Mouse (Mus musculus): ENCODE results near the gene Eloa. TPM values are rescaled to one million over a fixed set of nuclear protein-coding genes. Genes with fewer than 3 reads are reported as not detected.

Gene Eloa
- total RNA-seq, 2 experiments from 2014 or later: 30.1 to 32.3 TPM

DNA sequence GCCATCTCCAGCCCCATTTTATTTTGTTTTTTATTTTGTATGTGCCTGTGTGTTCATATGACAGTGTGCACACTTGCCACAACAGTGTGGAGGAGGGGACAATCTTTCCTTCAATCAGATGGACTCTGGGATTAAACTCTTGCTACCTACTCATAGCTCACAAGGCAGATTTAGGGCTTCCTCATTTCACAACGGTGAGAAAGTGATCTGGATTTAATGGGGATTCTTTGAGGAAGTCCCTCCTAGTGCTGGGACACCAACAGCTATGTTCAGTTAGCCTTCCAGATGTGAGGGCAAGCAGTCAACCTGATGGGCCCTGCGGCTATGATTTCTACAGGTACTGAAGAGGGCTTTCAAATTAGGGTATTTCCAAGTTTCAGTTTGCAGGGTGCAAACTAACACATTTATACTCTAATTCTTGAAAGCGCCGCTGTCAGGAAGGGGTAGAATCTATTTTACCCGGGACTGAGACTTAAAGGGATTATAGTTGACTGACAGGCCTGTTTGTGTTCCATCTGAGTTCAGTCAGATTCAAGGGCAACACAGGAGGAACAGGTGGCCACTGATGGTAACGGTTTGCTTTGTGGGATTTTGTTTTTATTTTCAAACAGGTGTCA, 22.3 kb upstream of the Eloa start:
- intact Hi-C loops (cut with DNase I): no loop called here

DNA sequence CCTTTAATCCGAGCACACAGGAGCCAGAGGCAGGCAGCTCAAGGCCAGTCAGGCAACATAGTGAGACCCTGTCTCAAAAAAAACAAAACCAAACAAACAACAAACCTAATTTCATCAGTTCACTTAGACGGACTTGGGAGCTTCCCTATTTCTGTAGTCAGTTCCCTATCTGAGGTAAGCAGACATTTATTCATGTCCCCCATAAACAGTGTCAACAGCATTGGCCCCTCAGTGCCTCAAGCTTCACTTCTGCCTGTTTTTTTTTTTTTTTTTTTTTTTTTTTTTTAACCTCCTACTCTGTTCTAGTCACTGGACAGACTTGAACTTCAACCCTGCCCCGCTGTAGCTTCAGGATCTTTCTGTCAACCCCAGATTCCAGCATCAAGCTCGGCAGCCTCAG, 13.5 kb upstream of the Eloa start:
- intact Hi-C loops (cut with DNase I): no loop called here
- no peak for DNase-seq (ENCODE audit: extremely low spot score in 1 of 2, low spot score in 2 of 2)

More for the DNA sequence above, 22.3 kb upstream of the Eloa start:
- DNase-seq (ENCODE audit: extremely low spot score in 1 of 2, low spot score in 2 of 2): no peak

DNA sequence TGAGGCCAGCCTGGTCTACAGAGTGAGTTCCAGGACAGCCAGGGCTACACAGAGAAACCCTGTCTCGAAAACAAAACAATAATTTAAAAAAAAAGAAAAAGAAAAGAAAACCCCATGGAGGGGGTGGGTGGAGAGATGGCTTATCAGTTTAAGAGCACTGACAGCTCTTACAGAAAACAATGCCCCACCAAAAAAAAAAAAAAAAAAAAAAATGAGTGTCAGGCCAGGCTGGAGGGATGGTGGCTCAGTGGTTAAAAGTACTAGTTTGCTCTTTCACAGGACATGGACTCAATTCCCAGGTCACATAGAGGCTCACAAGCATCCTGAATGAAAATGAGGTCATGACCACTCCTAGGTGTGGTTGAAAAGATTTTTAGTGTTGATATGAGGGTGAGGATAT, 11.7 kb upstream of the Eloa start:
- intact Hi-C loops (cut with DNase I): no loop called here
- no peak for DNase-seq (ENCODE audit: extremely low spot score in 1 of 2, low spot score in 2 of 2)

DNA sequence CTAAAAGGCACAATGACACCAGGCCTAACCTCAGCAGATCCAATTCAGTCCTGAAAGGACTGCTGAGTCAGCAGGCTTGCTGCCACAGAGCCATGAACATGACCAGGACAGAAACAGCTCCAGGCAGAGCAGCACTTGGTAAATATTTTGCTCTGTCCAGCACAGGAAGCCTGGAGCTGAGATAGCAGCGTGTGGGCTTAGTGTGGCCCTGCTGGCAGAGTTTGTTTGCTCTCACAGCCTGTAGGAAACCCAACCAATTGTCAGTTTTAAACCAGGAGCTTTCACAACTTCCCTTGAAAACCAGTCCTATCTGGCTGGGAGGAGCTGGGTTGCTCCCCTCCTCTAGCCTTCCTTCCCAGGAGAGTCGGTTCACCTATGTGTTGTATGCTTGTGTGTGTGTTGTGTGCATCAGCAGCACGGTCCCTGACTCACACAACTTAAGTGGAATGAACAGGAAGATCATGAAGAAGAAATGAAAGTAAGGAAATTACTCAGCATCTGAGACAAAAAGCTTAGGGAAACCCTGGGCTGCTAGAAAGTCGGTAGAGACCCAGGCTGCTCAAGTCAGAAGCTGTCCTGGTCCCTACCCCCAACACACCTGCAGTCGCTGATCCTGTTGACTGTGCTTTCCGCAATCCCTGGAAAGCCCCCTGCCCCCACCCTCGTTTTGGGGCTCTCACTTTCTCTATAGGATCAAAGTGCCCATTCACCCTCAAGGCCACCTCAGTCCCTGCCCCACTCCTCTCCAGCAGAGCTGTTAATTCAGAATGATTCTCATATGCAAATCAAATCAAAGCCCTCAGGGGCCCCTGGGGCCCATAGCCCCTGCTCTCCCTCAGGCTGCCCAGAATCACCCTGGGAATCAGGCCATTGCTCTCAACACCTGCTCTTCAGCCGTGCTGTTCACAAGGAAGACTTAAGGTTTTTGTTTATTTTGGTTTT, 9.7 kb upstream of the Eloa start:
- peak in 1 of 2 experiments; percentile 60 for DNase-seq (ENCODE audit: extremely low spot score in 1 of 2, low spot score in 2 of 2)
- intact Hi-C loops (cut with DNase I): no loop called here

DNA sequence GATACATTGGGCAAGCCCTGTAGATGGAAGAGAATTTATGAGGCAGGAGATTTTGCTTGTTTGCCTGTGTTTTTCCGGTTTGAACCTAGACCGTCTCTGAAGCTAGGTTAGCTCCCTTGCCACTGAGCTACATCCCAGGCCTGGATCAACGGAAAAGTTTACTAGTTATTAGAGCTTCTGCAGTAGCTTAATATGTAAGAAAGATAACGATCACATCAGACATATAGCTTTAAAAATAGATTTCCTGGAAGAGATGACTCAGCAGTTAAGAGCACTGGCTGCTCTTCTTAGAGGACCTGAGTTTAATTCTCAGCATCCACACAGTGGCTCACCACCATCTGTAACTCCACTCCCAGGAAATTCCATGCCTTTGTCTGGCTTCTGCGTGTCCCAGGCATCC, 7.1 kb upstream of the Eloa start:
- intact Hi-C loops (cut with DNase I): no loop called here
- no peak for DNase-seq (ENCODE audit: extremely low spot score in 1 of 2, low spot score in 2 of 2)

DNA sequence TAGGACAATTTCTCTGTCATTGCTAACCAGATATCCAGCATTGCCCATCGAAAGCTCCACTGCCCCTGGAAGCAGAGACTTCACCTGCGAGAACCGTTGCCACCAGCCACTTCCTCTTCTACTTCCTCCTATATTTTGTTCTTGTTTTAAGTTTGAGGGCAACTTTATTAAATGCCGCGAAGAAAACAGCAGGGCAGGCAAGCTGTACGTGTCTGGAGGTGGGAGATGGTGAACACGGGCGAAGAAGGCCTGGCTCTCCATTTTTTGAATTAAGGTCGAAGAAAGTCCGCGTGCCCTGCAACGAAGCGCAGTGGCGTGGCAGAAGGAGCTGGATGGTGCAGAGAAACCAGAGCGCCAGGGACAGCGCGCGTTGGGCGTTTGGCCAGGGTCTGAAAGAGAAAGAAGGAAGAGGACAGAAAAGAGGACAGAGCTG, 6.6 kb upstream of the Eloa start:
- intact Hi-C loops (cut with DNase I): no loop called here
- no peak for DNase-seq (ENCODE audit: extremely low spot score in 1 of 2, low spot score in 2 of 2)

DNA sequence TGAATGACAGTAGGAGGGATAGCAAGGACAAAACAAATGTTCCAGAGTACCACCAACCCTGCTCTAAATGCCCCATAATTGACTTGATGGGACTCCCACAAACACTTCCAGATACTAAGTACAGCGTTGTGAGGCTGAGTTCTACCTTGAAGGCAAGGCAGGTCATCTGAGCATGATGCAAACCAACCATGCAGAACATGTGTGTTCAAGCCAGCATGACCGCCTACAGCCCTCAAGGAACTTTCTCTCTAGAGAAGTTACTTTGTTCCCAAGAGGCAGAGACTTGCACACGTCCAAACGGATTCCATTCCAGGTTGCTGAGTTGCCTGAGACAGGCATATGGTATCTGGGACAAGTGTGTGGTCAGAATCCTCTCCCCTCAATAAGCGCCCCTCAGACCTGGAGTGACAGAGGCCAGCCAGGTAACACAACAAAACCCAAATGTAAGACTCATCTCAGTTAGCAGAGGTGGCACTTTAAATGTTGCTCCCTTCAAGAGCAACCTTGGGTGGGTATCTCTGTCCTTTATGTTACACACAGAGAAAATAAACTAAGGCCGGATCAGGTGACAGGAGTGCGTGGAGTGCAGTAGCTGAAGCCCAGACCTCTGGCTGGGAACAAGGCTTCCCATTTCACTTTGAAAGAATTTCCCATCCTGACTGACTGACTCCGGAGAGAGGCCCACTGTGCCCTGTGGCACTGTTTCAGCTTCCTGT, 6.0 kb upstream of the Eloa start:
- intact Hi-C loops (cut with DNase I): no loop called here
- DNase-seq (ENCODE audit: extremely low spot score in 1 of 2, low spot score in 2 of 2): no peak

DNA sequence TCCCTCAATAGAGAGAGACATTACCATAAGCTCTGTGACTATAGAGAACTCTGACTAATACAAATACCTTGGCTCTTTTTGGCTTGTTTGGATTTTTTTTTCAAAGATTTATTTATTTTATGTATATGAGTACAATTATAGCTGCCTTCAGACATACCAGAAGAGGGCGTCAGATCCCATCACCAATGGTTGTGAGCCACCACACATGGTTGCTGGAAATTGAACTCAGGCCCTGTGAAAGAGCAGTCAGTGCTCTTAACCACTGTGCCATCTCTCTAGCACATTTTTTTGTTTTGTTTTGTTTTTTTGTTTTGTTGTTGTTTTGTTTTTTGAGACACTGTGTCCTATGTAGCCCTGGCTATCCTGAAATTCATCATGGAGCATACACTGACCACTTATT, 3.8 kb upstream of the Eloa start:
- intact Hi-C loops (cut with DNase I): no loop called here
- DNase-seq (ENCODE audit: extremely low spot score in 1 of 2, low spot score in 2 of 2): no peak

DNA sequence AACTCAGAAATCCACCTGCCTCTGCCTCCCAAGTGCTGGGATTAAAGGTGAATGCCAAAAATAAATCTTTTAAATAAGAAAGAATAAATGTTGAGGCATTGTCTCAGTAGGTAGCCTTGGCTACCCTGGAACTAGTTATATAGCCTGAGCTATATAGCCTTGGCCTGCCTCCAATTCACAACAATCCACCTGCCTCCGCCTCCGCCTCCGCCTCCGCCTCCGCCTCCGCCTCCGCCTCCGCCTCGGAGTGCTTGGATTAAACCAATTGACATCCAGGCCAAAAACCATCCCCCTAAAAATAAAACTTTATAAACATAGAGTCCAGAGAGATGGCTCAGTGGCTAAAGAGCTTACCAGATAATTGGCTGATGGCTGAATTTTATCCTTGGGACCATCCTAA, 1.4 kb upstream of the Eloa start:
- intact Hi-C loops (cut with DNase I): no loop called here
- peak in 1 of 2 experiments; percentile 43 for DNase-seq (ENCODE audit: extremely low spot score in 1 of 2, low spot score in 2 of 2)

DNA sequence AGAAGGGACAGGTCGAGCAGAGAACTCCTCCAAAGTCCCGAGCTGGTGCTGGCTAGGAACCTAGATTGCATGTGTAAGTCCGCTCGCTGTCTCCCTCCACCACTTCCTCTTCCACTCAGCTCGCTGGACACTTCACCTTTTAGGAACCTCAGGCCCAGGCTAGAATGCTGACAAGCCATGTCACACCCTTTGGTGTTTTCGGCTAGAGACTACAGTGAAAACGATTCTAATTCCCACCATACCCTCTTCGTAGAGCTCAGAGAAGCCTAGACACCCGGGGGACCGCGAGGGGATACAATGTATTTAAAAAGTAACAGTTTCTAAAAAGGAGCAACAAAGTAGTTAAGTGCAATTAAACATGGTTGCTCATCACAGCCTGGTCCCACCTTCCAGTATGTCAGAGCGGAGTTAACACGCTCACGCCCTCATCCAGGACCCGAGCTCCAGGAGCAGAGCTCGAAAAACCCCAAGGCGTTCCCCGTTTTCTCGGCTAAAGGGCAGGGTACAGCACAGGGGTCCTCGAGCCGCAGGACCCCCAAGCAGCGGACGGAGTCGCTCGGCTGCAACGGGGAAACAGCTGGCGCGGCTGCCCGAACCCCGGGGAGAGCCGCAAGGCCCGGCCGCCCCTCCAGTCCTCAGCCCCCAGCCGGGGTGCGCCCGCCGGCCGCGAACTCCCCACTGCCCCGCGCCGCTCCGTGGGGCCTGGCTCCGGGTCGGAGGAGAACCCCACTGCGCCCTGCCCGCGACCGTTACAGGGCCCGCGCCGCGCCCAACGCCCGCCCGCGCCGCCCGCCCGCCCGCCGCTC, 617 bp downstream of the Eloa start:
- DNase-seq (ENCODE audit: extremely low spot score in 1 of 2, low spot score in 2 of 2): peak in 1 of 2 experiments; percentile 5
- intact Hi-C loops (cut with DNase I): no loop called here

DNA sequence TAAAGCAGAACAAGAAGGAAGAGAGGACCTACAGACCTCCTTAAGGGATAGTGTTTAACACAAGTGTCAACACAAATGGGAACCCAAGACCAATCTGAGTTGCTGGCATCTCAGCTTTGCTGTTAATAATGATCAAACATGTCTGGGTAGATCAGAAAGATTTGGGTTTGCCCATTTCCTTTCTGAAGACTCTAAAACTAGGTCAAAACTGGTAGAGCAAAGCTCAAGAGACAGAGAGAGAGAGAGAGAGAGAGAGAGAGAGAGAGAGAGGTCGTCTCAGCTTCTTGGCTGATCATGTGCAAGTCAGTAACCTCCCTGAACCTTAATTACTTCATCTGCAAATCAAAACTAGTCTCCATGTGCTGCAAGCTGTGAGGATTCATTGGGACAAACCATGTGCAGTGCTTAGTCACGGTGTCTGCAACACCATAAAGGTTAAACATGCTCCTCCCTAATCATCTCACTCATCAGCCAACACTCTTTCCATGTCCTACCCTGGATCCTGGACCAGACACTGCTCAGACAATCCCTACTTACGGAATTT, 5.4 kb downstream of the Eloa start:
- intact Hi-C loops (cut with DNase I): no loop called here
- DNase-seq (ENCODE audit: extremely low spot score in 1 of 2, low spot score in 2 of 2): no peak

DNA sequence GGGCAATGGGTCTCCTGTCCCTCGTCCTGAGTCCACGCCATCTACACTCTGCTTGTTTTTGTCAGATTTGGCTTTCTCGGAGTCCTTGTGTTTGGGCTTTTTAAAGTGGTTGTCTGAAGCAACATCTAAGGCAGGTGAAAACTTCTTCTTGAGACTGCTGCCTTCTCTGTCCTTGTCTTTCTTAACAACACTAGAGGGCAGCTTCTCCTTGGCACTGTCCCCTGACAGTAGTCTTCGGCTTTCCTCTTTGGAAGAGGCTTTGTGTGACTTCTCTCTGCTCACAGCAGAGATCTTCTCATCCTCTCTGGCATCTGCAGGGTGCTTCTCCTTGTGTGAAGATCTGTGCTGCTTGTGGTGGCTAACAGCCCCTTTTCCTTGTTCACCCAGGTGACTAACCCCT, 11.0 kb downstream of the Eloa start:
- intact Hi-C loops (cut with DNase I): no loop called here
- DNase-seq (ENCODE audit: extremely low spot score in 1 of 2, low spot score in 2 of 2): no peak

DNA sequence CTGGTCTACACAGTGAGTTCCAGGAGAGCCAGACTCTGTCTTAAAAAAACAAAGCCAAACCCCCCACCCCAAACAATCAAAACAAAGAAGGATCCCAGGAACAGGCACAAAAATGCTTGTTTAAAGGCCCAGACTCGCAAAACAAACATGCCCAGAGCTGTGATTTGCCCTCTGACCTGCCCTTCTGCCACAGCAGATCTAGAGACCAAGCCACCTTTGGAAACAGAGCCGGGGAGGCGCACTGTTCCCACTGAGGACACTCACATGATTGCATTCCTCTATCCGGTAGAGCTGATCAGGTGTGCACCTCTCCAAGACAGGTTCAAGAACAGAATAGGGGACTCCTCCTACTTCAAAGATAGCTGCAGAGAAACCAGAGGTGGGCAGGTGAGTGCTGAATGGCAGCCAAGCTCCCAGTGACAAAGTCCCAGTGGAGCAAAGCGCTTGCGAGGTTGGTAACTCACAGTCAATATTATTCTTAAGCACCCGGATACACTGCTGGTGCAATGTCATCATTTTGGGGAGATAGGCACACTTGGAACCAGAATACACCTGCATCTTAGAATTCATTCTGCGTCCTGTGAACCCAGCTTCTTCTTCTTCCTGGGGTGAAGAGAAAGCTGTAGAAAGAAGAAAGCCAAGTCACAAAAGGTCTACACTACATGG, 12.6 kb downstream of the Eloa start:
- DNase-seq (ENCODE audit: extremely low spot score in 1 of 2, low spot score in 2 of 2): no peak
- intact Hi-C loops (cut with DNase I): no loop called here

DNA sequence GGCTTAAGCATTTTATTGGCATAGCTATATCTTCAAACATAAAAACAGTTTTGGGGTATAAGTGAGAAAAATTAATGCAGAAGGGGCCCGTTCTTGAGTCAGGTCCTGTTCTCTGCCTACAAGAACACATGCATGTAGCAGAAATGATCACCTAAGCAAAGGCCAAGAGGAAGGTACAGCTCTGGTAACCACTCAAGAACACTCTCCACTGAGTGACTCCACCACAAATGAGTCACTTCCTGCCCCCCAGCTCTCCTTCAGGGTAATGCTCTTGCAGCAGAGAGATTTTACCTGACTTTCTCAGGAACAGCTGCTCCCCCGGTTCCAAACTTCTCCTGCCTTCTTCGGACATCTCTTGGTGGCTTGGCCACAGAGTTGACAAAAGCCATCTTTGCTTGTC, 14.7 kb downstream of the Eloa start:
- intact Hi-C loops (cut with DNase I): no loop called here
- DNase-seq (ENCODE audit: extremely low spot score in 1 of 2, low spot score in 2 of 2): no peak

DNA sequence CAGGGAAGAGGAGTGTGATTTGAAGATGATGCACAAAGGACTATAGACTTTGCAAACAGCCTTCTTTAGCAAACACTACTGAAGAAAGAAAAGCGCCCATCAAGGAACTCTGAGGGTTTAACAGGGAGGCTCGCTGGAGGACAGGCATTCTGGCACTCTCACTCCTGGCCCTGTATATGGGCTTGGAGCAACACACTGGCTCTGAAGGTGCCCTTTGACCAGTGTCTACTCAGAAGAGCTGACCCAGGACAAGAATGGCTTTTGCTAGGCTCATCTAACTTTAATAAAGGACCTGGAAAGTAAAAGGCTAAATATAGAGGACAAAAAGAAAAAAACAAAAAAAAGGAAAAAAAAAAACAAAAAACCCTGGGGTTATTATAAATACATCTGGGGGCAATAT, 16.6 kb downstream of the Eloa start:
- no peak for DNase-seq (ENCODE audit: extremely low spot score in 1 of 2, low spot score in 2 of 2)
- intact Hi-C loops (cut with DNase I): no loop called here

DNA sequence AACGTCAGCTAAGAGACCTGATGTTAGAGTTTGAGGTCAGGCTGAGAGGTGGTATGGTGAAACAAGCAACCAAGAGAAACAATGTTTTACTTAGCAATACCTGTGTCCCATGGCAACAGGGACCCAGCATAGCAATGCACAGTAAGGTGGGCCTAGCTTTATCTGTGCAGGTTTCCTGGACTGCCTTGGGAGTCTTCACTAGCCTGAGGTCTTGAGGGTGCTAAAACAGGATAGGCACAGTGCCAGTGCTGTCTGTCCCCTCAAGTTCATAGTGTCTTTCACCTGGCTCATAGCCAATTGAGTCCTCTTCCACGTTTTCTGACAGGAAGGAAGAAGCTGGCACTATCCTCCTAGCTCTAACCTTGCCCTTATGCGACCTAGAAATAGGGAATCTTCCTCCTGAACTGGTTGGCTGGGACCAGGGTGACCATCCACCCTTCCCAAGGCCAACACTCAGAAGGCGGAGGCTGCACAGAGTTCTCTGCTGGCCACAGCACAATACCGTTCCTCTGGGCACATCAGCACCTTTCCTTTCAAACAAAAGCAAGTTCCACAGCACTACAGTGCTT, 17.4 kb downstream of the Eloa start:
- intact Hi-C loops (cut with DNase I): no loop called here
- no peak for DNase-seq (ENCODE audit: extremely low spot score in 1 of 2, low spot score in 2 of 2)

DNA sequence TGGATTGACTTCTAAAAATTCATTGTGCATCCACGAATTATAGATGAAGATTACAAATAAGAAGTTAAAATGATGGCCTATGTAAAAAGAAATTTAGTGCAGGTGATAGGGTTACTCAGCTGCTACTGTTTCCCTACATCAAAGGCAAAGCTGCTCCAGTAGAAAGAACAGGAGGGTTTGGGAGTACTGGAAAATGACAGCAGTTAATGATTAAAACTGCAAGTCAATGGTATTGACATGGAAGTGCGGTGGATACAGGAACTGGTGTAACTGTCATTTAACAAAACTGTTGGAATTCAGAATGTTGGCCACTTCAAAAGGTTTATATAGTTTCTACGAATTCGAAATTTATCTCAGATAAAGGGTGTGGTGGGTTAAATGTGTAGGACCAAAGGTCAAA, 26.4 kb downstream of the Eloa start:
- no peak for DNase-seq (ENCODE audit: extremely low spot score in 1 of 2, low spot score in 2 of 2)
- intact Hi-C loops (cut with DNase I): no loop called here

DNA sequence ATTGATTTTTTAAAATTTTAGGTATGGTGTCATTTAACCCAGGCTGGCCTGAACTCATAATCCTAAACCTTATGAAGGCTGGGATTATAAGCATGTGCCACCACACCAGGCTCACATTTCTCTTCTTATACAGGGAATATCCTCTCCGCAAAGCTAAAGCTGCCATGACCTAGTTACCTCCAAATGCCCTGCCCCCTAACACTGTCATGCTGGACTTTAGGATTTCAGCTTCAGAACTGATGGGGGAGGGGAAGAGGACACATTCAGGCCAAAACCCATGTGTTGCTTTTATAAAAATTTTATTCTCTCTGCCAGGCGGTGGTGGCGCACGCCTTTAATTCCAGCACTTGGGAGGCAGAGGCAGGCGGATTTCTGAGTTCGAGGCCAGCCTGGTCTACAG, 27.6 kb downstream of the Eloa start:
- no peak for DNase-seq (ENCODE audit: extremely low spot score in 1 of 2, low spot score in 2 of 2)
- intact Hi-C loops (cut with DNase I): no loop called here

All from left cerebral cortex, postnatal 10 days (tissue).